Mouse (Mus musculus): ENCODE data around the gene Cdr2l. TPM values are rescaled to one million over a fixed set of nuclear protein-coding genes. Genes with fewer than 3 reads are reported as not detected.

The Cdr2l gene
- polyA plus RNA-seq, 1 experiment from 2014 or later, result 14.6 TPM

DNA sequence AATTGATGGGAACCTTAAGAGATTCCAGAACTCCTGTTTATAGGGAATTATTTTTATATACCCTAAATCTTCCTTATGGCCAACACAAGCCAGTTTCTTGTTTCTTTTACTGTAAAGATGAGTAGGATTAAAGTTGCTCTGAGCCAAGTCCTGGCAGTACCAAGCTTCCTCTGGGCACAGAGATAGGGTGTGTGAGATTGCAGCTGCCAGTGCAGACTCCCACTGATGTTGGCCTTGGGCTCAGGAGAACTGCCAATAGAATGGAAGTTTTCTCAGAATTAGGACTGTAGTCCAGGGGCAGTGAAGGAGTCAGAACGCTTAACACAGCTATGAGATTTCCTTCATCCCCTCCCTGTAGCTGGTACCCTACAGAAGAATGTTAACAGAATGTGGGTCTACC, 39.6 kb downstream of the Cdr2l start:
- H3K4me3 ChIP-seq (ENCODE audit: low read depth, low read length), result peak overlapping the region; percentile 93
- H3K36me3 ChIP-seq (ENCODE audit: control insufficient read depth, insufficient read depth, low read length), result peaks cover 9% of the 10 kb centered on the region; the same call in 1 of the 2 replicates
- H3K27ac ChIP-seq (replicated peaks; ENCODE audit: low read depth, low read length), result no peak overlapping the region
- H3K9ac ChIP-seq (ENCODE audit: low read length), result no peak overlapping the region
- DNase-seq (ENCODE audit: low spot score) (no peak), ATAC-seq (ENCODE audit: insufficient number of reproducible peaks, low FRiP score, low TSS enrichment, low read depth) (no peak)
- H3K27me3 ChIP-seq (ENCODE audit: control insufficient read depth, insufficient read depth, low read length), result no peaks in the 10 kb centered on the region
- no peaks in the 10 kb centered on the region for H3K9me3 ChIP-seq (ENCODE audit: control insufficient read depth, low read length)
- 71% methylated on average over 1 of the region's 1 CpGs for WGBS
- peak overlapping the region; percentile 97 for H3K4me2 ChIP-seq (ENCODE audit: low read depth, severe bottlenecking)
- peaks cover 11% of the 10 kb centered on the region for H3K4me1 ChIP-seq (ENCODE audit: control insufficient read depth, insufficient read depth, low read length)

DNA sequence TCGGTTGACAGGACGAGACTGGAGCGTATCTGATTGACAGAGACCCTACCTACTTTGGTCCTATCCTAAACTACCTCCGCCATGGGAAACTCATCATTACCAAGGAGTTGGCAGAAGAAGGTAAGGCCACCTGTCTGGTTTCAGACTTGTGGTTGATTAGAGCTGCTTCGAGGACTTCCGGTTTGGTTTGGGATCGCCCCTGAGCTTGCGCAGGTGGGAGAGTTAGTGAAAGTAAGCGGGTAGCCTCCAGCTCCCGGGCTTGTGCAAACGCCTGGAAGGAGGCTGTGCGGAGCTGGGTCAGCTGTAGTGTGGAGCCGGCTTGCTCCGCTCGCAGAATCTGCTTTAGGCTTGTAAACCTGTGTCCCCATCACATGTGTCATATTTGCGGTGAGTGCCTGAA, 40.3 kb downstream of the Cdr2l start:
- Histone ChIP-seq H3K4me2 (ENCODE audit: low read depth, severe bottlenecking) (no peak overlapping the region), H3K36me3 (ENCODE audit: control insufficient read depth, insufficient read depth, low read length) (peaks cover 12% of the 10 kb centered on the region; the same call in 1 of the 2 replicates)
- no peak for ATAC-seq (ENCODE audit: insufficient number of reproducible peaks, low FRiP score, low TSS enrichment, low read depth)

DNA sequence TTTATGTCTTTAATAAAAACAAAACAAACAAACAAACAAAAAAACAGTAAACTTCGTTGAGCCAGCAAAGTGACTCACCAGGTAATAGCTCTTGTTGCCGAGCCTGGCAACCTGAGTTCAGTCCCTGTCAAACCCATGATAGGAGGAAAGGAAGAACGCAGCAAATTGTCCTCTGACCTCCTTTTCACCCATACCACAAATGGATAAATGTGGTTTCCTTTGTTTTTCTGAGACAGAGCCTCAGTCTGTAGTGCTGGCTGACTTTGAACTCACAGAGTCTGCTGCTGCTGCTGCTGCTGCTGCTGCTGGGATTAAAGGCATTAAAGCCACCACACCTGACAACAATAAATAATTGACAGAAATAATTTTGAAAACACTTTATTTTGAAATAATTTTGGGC, 41.4 kb downstream of the Cdr2l start:
- no peaks in the 10 kb centered on the region for H3K27me3 ChIP-seq (ENCODE audit: control insufficient read depth, insufficient read depth, low read length)
- H3K9me3 ChIP-seq (ENCODE audit: control insufficient read depth, low read length), result no peaks in the 10 kb centered on the region
- H3K9ac ChIP-seq (ENCODE audit: low read length), result no peak overlapping the region
- peaks cover 11% of the 10 kb centered on the region for H3K4me1 ChIP-seq (ENCODE audit: control insufficient read depth, insufficient read depth, low read length)
- DNase-seq (ENCODE audit: low spot score) (no peak), ATAC-seq (ENCODE audit: insufficient number of reproducible peaks, low FRiP score, low TSS enrichment, low read depth) (no peak)
- H3K36me3 ChIP-seq (ENCODE audit: control insufficient read depth, insufficient read depth, low read length), result peaks cover 3% of the 10 kb centered on the region; the same call in 1 of the 2 replicates
- H3K27ac ChIP-seq (replicated peaks; ENCODE audit: low read depth, low read length), result no peak overlapping the region
- WGBS, result 81% methylated on average over 3 of the region's 3 CpGs
- no peak overlapping the region for H3K4me2 ChIP-seq (ENCODE audit: low read depth, severe bottlenecking)
- no peak overlapping the region for H3K4me3 ChIP-seq (ENCODE audit: low read depth, low read length)

More for the DNA sequence above, 40.3 kb downstream of the Cdr2l start:
- Histone ChIP-seq H3K27ac (replicated peaks; ENCODE audit: low read depth, low read length) (no peak overlapping the region), H3K4me1 (ENCODE audit: control insufficient read depth, insufficient read depth, low read length) (peaks cover 11% of the 10 kb centered on the region), H3K4me3 (ENCODE audit: low read depth, low read length) (no peak overlapping the region), H3K27me3 (ENCODE audit: control insufficient read depth, insufficient read depth, low read length) (no peaks in the 10 kb centered on the region), H3K9ac (ENCODE audit: low read length) (0 out of 2 replicates have a peak overlapping the region, but pooled peaks have one; percentile 14), H3K9me3 (ENCODE audit: control insufficient read depth, low read length) (no peaks in the 10 kb centered on the region)
- no peak for DNase-seq (ENCODE audit: low spot score)
- 92% methylated on average over 16 of the region's 16 CpGs for WGBS

DNA sequence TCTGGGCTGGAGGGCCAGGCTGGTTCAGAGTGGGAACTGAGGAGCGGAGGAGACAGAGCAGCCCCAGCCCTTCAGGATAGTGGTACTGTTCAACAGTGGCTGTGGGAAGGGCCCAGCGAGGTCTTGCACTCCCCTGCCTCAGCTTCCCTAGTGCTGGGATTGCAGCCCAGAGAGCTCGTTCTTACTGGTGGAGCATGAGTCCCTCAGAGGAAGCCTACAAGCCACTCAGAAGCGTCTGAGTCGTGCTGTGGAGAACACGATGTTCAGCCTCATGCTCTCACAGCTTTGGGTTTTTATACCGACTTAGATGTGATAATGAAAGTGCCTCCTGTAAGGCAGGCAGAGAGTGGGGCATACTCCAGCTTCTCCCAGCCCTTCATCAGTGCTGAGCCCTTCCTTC, 43.0 kb downstream of the Cdr2l start:
- DNase-seq (ENCODE audit: low spot score), result no peak
- Histone ChIP-seq H3K36me3 (ENCODE audit: control insufficient read depth, insufficient read depth, low read length) (peaks cover 10% of the 10 kb centered on the region), H3K4me3 (ENCODE audit: low read depth, low read length) (no peak overlapping the region), H3K4me2 (ENCODE audit: low read depth, severe bottlenecking) (no peak overlapping the region), H3K9ac (ENCODE audit: low read length) (no peak overlapping the region), H3K4me1 (ENCODE audit: control insufficient read depth, insufficient read depth, low read length) (peaks cover 7% of the 10 kb centered on the region; the same call in 1 of the 2 replicates), H3K9me3 (ENCODE audit: control insufficient read depth, low read length) (no peaks in the 10 kb centered on the region), H3K27me3 (ENCODE audit: control insufficient read depth, insufficient read depth, low read length) (no peaks in the 10 kb centered on the region), H3K27ac (replicated peaks; ENCODE audit: low read depth, low read length) (no peak overlapping the region)
- no peak for ATAC-seq (ENCODE audit: insufficient number of reproducible peaks, low FRiP score, low TSS enrichment, low read depth)
- WGBS, result 87% methylated on average over 7 of the region's 7 CpGs

DNA sequence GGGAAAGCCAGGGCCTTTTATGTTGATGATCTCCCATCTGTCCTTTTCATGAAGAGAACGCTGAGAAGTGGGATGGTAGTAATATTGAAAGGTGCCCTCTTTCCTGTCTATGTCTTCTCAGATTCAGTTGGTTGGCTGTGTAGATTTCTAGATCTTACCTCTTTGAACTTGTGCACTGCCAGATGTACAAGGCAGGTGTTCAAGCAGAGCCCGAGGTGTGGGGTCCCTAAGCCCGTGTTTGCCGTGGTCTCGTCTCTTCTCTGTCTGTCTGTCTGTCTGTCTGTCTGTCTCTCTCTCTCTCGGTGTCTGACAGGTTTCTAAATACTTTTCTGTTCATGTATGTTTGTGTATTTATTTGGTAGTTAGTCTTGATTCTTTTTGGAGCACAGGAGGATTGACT, 44.0 kb downstream of the Cdr2l start:
- ATAC-seq (ENCODE audit: insufficient number of reproducible peaks, low FRiP score, low TSS enrichment, low read depth) (no peak), DNase-seq (ENCODE audit: low spot score) (no peak)
- Histone ChIP-seq H3K9ac (ENCODE audit: low read length) (no peak overlapping the region), H3K27ac (replicated peaks; ENCODE audit: low read depth, low read length) (no peak overlapping the region), H3K4me1 (ENCODE audit: control insufficient read depth, insufficient read depth, low read length) (peaks cover 7% of the 10 kb centered on the region; the same call in 1 of the 2 replicates), H3K27me3 (ENCODE audit: control insufficient read depth, insufficient read depth, low read length) (no peaks in the 10 kb centered on the region), H3K4me3 (ENCODE audit: low read depth, low read length) (no peak overlapping the region), H3K36me3 (ENCODE audit: control insufficient read depth, insufficient read depth, low read length) (peaks cover 17% of the 10 kb centered on the region), H3K9me3 (ENCODE audit: control insufficient read depth, low read length) (no peaks in the 10 kb centered on the region), H3K4me2 (ENCODE audit: low read depth, severe bottlenecking) (no peak overlapping the region)
- WGBS, result 86% methylated on average over 6 of the region's 6 CpGs

DNA sequence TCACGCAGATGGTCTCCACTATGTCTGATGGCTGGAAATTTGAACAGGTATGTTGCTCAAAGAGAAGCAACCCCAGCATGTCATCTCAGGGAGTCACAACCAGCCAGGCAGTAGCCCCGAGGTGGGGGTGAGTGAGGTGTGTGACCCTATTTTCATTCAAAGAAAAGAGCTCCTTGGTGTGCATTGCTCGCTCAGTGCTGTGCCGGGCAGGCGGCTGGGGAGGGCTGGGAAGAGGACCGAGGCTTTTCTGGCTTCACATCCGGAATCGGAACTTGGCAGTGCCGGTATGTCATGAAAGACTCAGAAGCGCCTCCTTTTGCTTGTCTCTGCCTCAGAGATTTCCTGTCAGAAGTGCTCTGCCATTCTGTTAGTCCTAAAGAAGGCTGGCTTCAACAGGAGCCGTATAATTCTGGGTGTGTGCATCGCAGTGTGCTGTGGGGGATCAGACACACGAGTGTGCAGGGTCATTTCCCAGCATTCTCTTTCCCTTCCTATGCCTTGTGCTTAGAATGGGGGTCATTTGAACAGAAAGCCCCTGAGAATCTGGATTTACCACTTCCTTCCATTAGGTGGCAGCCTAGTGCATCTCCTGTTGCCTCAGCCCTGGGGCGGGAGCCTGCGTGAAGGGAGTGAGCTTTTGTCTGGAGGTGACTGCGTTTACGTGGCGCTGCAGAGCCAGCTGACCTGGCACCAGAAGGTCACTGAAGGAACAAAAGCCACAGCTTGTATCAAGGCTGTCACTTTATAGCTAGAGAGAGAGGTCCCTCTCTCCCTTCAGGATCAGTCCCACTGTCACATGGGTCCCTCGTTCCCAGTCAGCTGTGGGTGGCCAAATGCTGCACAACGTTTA, 46.0 kb downstream of the Cdr2l start:
- DNase-seq (ENCODE audit: low spot score), result peak; percentile 85
- no peak for ATAC-seq (ENCODE audit: insufficient number of reproducible peaks, low FRiP score, low TSS enrichment, low read depth)
- Histone ChIP-seq H3K4me1 (ENCODE audit: control insufficient read depth, insufficient read depth, low read length) (no peaks in the 10 kb centered on the region), H3K27ac (replicated peaks; ENCODE audit: low read depth, low read length) (no peak overlapping the region), H3K9ac (ENCODE audit: low read length) (no peak overlapping the region), H3K27me3 (ENCODE audit: control insufficient read depth, insufficient read depth, low read length) (no peaks in the 10 kb centered on the region), H3K4me3 (ENCODE audit: low read depth, low read length) (no peak overlapping the region), H3K4me2 (ENCODE audit: low read depth, severe bottlenecking) (no peak overlapping the region), H3K9me3 (ENCODE audit: control insufficient read depth, low read length) (no peaks in the 10 kb centered on the region), H3K36me3 (ENCODE audit: control insufficient read depth, insufficient read depth, low read length) (peaks cover 23% of the 10 kb centered on the region)
- 41% methylated on average over 20 of the region's 20 CpGs for WGBS

DNA sequence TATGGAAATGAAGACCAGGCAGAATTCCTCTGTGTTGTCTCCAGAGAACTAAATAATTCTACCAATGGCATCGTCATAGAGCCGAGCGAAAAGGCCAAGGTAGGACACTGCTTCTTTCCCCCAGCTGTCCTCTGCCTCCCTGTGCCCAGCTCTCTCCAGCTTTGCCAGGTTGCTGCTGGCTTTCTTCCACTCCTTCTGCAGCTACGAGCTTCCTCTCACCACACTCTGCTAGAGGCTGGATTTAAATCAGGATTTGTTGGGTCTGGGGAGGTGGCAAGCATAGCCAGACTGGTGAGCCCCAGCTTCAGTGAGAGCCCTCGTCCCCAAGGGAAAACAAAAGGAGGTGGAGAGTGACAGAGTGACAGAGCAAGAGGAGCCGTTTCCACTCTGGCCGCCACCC, 47.6 kb downstream of the Cdr2l start:
- no peak for ATAC-seq (ENCODE audit: insufficient number of reproducible peaks, low FRiP score, low TSS enrichment, low read depth)
- WGBS, result 91% methylated on average over 7 of the region's 7 CpGs
- Histone ChIP-seq H3K4me2 (ENCODE audit: low read depth, severe bottlenecking) (no peak overlapping the region), H3K27me3 (ENCODE audit: control insufficient read depth, insufficient read depth, low read length) (no peaks in the 10 kb centered on the region), H3K9ac (ENCODE audit: low read length) (no peak overlapping the region), H3K27ac (replicated peaks; ENCODE audit: low read depth, low read length) (no peak overlapping the region), H3K36me3 (ENCODE audit: control insufficient read depth, insufficient read depth, low read length) (peaks cover 23% of the 10 kb centered on the region), H3K4me1 (ENCODE audit: control insufficient read depth, insufficient read depth, low read length) (no peaks in the 10 kb centered on the region), H3K4me3 (ENCODE audit: low read depth, low read length) (no peak overlapping the region), H3K9me3 (ENCODE audit: control insufficient read depth, low read length) (no peaks in the 10 kb centered on the region)
- DNase-seq (ENCODE audit: low spot score), result no peak

DNA sequence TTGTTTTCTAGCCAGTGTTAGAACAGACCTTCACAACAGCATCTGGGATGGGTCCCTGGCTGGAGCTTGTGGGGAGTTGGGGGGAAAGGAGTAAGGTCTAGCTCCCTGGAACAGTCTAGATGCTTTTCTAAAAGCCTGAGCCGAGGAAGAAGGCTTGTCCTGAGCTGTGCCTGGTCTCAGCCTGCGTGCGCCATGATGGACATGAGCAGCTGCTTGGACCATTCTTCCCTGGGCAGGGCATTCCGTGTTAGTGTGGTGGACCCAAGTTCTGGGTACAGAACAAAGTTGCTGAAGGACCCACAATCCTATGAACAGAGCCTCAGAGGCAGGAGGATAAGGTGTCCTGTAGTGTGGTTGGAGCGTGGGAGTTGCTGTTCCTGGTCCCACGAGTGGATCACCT, 48.8 kb downstream of the Cdr2l start:
- Histone ChIP-seq H3K27ac (replicated peaks; ENCODE audit: low read depth, low read length) (no peak overlapping the region), H3K4me3 (ENCODE audit: low read depth, low read length) (no peak overlapping the region), H3K27me3 (ENCODE audit: control insufficient read depth, insufficient read depth, low read length) (no peaks in the 10 kb centered on the region), H3K9me3 (ENCODE audit: control insufficient read depth, low read length) (no peaks in the 10 kb centered on the region), H3K9ac (ENCODE audit: low read length) (no peak overlapping the region), H3K4me1 (ENCODE audit: control insufficient read depth, insufficient read depth, low read length) (no peaks in the 10 kb centered on the region), H3K4me2 (ENCODE audit: low read depth, severe bottlenecking) (no peak overlapping the region), H3K36me3 (ENCODE audit: control insufficient read depth, insufficient read depth, low read length) (peaks cover 23% of the 10 kb centered on the region)
- DNase-seq (ENCODE audit: low spot score), result no peak
- ATAC-seq (ENCODE audit: insufficient number of reproducible peaks, low FRiP score, low TSS enrichment, low read depth), result no peak
- WGBS, result 93% methylated on average over 6 of the region's 6 CpGs
